Mouse (Mus musculus): Measurements from ENCODE around the gene Lhb. TPM values are rescaled to one million over a fixed set of nuclear protein-coding genes. Genes with fewer than 3 reads are reported as not detected.
A peak's percentile ranks its signal among the peaks of the same experiment; 100 is the strongest.

Lhb gene
- total RNA-seq, 1 experiment: not detected

GRCm38 (mm10) chr7:45401521-45402085 lies 19.0 kb upstream of the Lhb start:
- H3K4me1 ChIP-seq (ENCODE audit: control insufficient read depth in 2 of 2, insufficient read depth in 2 of 2, low read length in 2 of 2, poor library complexity in 1 of 2): peaks cover 9 to 11% of the 10 kb centered on the region in 2 experiments; a peak in 1 of 4 replicates

GRCm38 (mm10) chr7:45403532-45404261 lies 16.9 kb upstream of the Lhb start:
- peaks cover 7 to 14% of the 10 kb centered on the region in 2 experiments; a peak in 2 of 4 replicates for H3K4me1 ChIP-seq (ENCODE audit: control insufficient read depth in 2 of 2, insufficient read depth in 2 of 2, low read length in 2 of 2, poor library complexity in 1 of 2)
- no peak overlapping the region for H3K27ac ChIP-seq (ENCODE audit: insufficient read depth, low read depth, low read length, poor library complexity, severe bottlenecking)
- in situ Hi-C loops (cut with MboI; ENCODE audit: low sequenced_read_pairs in 2 of 2, unreplicated experiment in 2 of 2): no loop called here
- no peaks in the 10 kb centered on the region for H3K9me3 ChIP-seq (ENCODE audit: control insufficient read depth, insufficient read depth, low read depth, low read length)
- peak; percentile 72 for DNase-seq (ENCODE audit: low read depth, low spot score)
- TF ChIP-seq HCFC1 (IDR thresholded peaks at IDR 0.05; ENCODE audit: borderline replicate concordance, insufficient read depth, low read length): no peak
- no peak for TF ChIP-seq MAFK (IDR thresholded peaks at IDR 0.05; ENCODE audit: insufficient read depth, low read depth, low read length)
- no peak for TF ChIP-seq ZC3H11A (IDR thresholded peaks at IDR 0.05; ENCODE audit: borderline replicate concordance, low read depth, low read length)
- TF ChIP-seq ZNF384 (IDR thresholded peaks at IDR 0.05; ENCODE audit: low read depth, low read length): no peak
- TF ChIP-seq CHD2 (IDR thresholded peaks at IDR 0.05; ENCODE audit: low read depth, low read length): no peak
- no peak overlapping the region for H3K4me3 ChIP-seq (ENCODE audit: insufficient read depth in 1 of 2, low read depth in 1 of 2, low read length in 2 of 2, poor library complexity in 1 of 2, severe bottlenecking in 1 of 2)
- H3K36me3 ChIP-seq (ENCODE audit: control insufficient read depth, insufficient read depth, low read length, poor library complexity, severe bottlenecking): no peaks in the 10 kb centered on the region
- H3K9ac ChIP-seq (ENCODE audit: insufficient read depth, low read depth, low read length, poor library complexity, severe bottlenecking): no peak overlapping the region

More at GRCm38 (mm10) chr7:45401521-45402085, 19.0 kb upstream of the Lhb start:
- in situ Hi-C loops (cut with MboI; ENCODE audit: low sequenced_read_pairs in 2 of 2, unreplicated experiment in 2 of 2): no loop called here
- no peaks in the 10 kb centered on the region for H3K36me3 ChIP-seq (ENCODE audit: control insufficient read depth, insufficient read depth, low read length, poor library complexity, severe bottlenecking)
- no peak overlapping the region for H3K4me3 ChIP-seq (ENCODE audit: insufficient read depth in 1 of 2, low read depth in 1 of 2, low read length in 2 of 2, poor library complexity in 1 of 2, severe bottlenecking in 1 of 2)
- peak overlapping the region; percentile 8; the same call in 1 of the 2 replicates for H3K9ac ChIP-seq (ENCODE audit: insufficient read depth, low read depth, low read length, poor library complexity, severe bottlenecking)
- no peaks in the 10 kb centered on the region for H3K9me3 ChIP-seq (ENCODE audit: control insufficient read depth, insufficient read depth, low read depth, low read length)
- H3K27ac ChIP-seq (ENCODE audit: insufficient read depth, low read depth, low read length, poor library complexity, severe bottlenecking): no peak overlapping the region
- TF ChIP-seq HCFC1 (IDR thresholded peaks at IDR 0.05; ENCODE audit: borderline replicate concordance, insufficient read depth, low read length) (no peak), ZC3H11A (IDR thresholded peaks at IDR 0.05; ENCODE audit: borderline replicate concordance, low read depth, low read length) (no peak), CHD2 (IDR thresholded peaks at IDR 0.05; ENCODE audit: low read depth, low read length) (no peak), MAFK (IDR thresholded peaks at IDR 0.05; ENCODE audit: insufficient read depth, low read depth, low read length) (no peak), ZNF384 (IDR thresholded peaks at IDR 0.05; ENCODE audit: low read depth, low read length) (no peak)
- DNase-seq (ENCODE audit: low read depth, low spot score): no peak

GRCm38 (mm10) chr7:45405091-45406075 lies 15.2 kb upstream of the Lhb start, which contains the start of gene Kcna7:
Gene Kcna7, plus strand, starts transcription at chr7:45405653.
- Histone ChIP-seq H3K9ac (ENCODE audit: insufficient read depth, low read depth, low read length, poor library complexity, severe bottlenecking) (peak within 1 kb of the TSS; percentile 81), H3K36me3 (ENCODE audit: control insufficient read depth, insufficient read depth, low read length, poor library complexity, severe bottlenecking) (no peaks in the 10 kb centered on the region), H3K9me3 (ENCODE audit: control insufficient read depth, insufficient read depth, low read depth, low read length) (no peaks in the 10 kb centered on the region), H3K4me3 (ENCODE audit: insufficient read depth in 1 of 2, low read depth in 1 of 2, low read length in 2 of 2, poor library complexity in 1 of 2, severe bottlenecking in 1 of 2) (peak within 1 kb of the TSS; percentile 82 to 94), H3K4me1 (ENCODE audit: control insufficient read depth in 2 of 2, insufficient read depth in 2 of 2, low read length in 2 of 2, poor library complexity in 1 of 2) (peaks cover 7 to 14% of the 10 kb centered on the region in 2 experiments; a peak in 2 of 4 replicates), H3K27ac (ENCODE audit: insufficient read depth, low read depth, low read length, poor library complexity, severe bottlenecking) (no peak within 1 kb of the TSS; the same call in 1 of the 2 replicates)
- in situ Hi-C loops (cut with MboI; ENCODE audit: low sequenced_read_pairs in 2 of 2, unreplicated experiment in 2 of 2): no loop called here
- TF ChIP-seq HCFC1 (IDR thresholded peaks at IDR 0.05; ENCODE audit: borderline replicate concordance, insufficient read depth, low read length) (no peak), ZNF384 (IDR thresholded peaks at IDR 0.05; ENCODE audit: low read depth, low read length) (no peak), MAFK (IDR thresholded peaks at IDR 0.05; ENCODE audit: insufficient read depth, low read depth, low read length) (no peak), ZC3H11A (IDR thresholded peaks at IDR 0.05; ENCODE audit: borderline replicate concordance, low read depth, low read length) (no peak), CHD2 (IDR thresholded peaks at IDR 0.05; ENCODE audit: low read depth, low read length) (no peak)
- no peak for DNase-seq (ENCODE audit: low read depth, low spot score)
